Mouse (Mus musculus): ENCODE measurements around the gene Vav3. TPM values are rescaled to one million over a fixed set of nuclear protein-coding genes. Genes with fewer than 3 reads are reported as not detected.

Vav3 gene
- total RNA-seq (2021) (1 to 10 TPM; 4.4 to 5.0 TPM), polyA plus RNA-seq (2012; rRNA removed) (1.7 and 3.5 TPM in 2 replicates)
- long read RNA-seq, full-length matches to known transcripts = 2 of 2 reads
- long read RNA-seq, partial matches to known transcripts = 0 of 2 reads
- long read RNA-seq, other reads (novel, unspliced or antisense) = 0 of 2 reads

GRCm38 (mm10) chr3:109340274-109341070 lies at the start of gene Vav3:
Gene Vav3 (plus strand): TSS chr3:109340653.
- peak within 1 kb of the TSS; percentile 85 for H3K27ac ChIP-seq
- WGBS = under 1% methylated on average over 91 of the region's 92 CpGs
- TF ChIP-seq CTCF (IDR thresholded peaks at IDR 0.05) (no peak), EP300 (IDR thresholded peaks at IDR 0.05; ENCODE audit: insufficient read depth, low read depth, low read length) (no peak), POLR2A (IDR thresholded peaks at IDR 0.05; ENCODE audit: insufficient read depth, low read depth, low read length) (no peak)
- H3K4me1 ChIP-seq (ENCODE audit: control insufficient read depth, insufficient read depth, low read length) = peaks cover 1% of the 10 kb centered on the region; the same call in 1 of the 2 replicates
- peak; percentile 87 for DNase-seq
- H3K79me2 ChIP-seq (replicated peaks; ENCODE audit: control insufficient read depth, insufficient read depth, low read length) = 0 out of 2 replicates have a peak, but pooled peaks cover 2% of the 10 kb centered on the region
- peak within 1 kb of the TSS; percentile 83 for H3K4me3 ChIP-seq
- no peaks in the 10 kb centered on the region for H3K27me3 ChIP-seq (ENCODE audit: control insufficient read depth, insufficient read depth, low read length)
- H3K36me3 ChIP-seq (ENCODE audit: control insufficient read depth, insufficient read depth, low read length) = peaks cover 2% of the 10 kb centered on the region
- intact Hi-C loops (cut with DNase I) = loop anchor here (2.0 to 10.0 kb wide), 6 partner anchors 30 to 316 kb away; partner anchors contain the start of gene Fam102b
- peak within 1 kb of the TSS; percentile 85 for H3K9ac ChIP-seq (ENCODE audit: low read depth, low read length)

- H3K4me3 ChIP-seq = no peak overlapping the region
- no peak for DNase-seq
- intact Hi-C loops (cut with DNase I) = no loop called here
- no peaks in the 10 kb centered on the region for H3K79me2 ChIP-seq (replicated peaks; ENCODE audit: control insufficient read depth, insufficient read depth, low read length)
- H3K4me1 ChIP-seq (ENCODE audit: control insufficient read depth, insufficient read depth, low read length) = no peaks in the 10 kb centered on the region
- WGBS = 58% methylated on average over 6 of the region's 6 CpGs
- no peaks in the 10 kb centered on the region for H3K27me3 ChIP-seq (ENCODE audit: control insufficient read depth, insufficient read depth, low read length)
- no peak overlapping the region for H3K9ac ChIP-seq (ENCODE audit: low read depth, low read length)
- no peak overlapping the region for H3K27ac ChIP-seq
- no peaks in the 10 kb centered on the region for H3K36me3 ChIP-seq (ENCODE audit: control insufficient read depth, insufficient read depth, low read length)
- TF ChIP-seq CTCF (IDR thresholded peaks at IDR 0.05) (no peak), POLR2A (IDR thresholded peaks at IDR 0.05; ENCODE audit: insufficient read depth, low read depth, low read length) (no peak)
These were observed 41.6 kb upstream of the Vav3 start for GRCm38 (mm10) chr3:109298857-109299256.

DNA sequence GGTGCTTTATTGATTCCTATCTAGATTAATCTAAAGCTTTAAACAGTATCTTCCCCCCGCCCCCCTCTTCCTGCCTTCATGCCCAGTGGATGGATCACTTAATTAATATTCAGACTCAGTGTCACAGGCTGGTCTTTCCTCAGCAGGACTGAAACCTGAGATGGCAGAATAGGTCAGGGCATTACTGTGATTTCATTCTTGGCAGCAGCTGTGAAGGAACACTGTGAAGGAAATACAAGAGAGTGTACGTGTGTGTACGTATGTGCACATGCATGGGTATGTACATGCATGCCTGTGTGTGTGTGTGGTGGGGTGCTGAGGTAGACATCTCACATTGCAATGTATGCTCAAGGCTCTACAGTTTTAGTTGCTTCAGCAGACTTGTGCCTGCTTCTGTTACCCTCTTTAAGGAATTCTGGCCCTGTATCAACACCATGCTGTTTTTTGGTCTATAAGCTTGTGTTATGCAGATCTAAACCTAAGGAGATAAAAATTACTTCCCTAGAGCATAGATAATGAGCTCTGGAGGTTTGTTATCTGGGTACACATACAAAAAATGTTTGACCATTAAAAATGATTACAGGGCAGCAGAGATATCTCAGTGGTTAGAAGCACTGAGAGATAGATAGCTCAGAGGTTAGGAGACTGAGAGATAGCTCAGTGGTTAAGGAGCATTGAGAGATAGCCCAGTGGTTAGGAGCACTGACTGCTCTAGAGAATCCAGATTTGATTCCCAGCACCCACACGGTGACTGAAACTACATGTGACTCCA lies 41.0 kb upstream of the Vav3 start:
- intact Hi-C loops (cut with DNase I) = no loop called here
- no peak overlapping the region for H3K4me3 ChIP-seq
- H3K4me1 ChIP-seq (ENCODE audit: control insufficient read depth, insufficient read depth, low read length) = no peaks in the 10 kb centered on the region
- no peak for DNase-seq
- H3K79me2 ChIP-seq (replicated peaks; ENCODE audit: control insufficient read depth, insufficient read depth, low read length) = no peaks in the 10 kb centered on the region
- no peaks in the 10 kb centered on the region for H3K36me3 ChIP-seq (ENCODE audit: control insufficient read depth, insufficient read depth, low read length)
- H3K27me3 ChIP-seq (ENCODE audit: control insufficient read depth, insufficient read depth, low read length) = no peaks in the 10 kb centered on the region
- WGBS = 78% methylated on average over 4 of the region's 4 CpGs
- H3K27ac ChIP-seq = no peak overlapping the region
- H3K9ac ChIP-seq (ENCODE audit: low read depth, low read length) = no peak overlapping the region
- TF ChIP-seq EP300 (IDR thresholded peaks at IDR 0.05; ENCODE audit: insufficient read depth, low read depth, low read length) (no peak), POLR2A (IDR thresholded peaks at IDR 0.05; ENCODE audit: insufficient read depth, low read depth, low read length) (no peak), CTCF (IDR thresholded peaks at IDR 0.05) (no peak)

- Histone ChIP-seq H3K9ac (ENCODE audit: low read depth, low read length) (no peak overlapping the region), H3K4me3 (no peak overlapping the region), H3K36me3 (ENCODE audit: control insufficient read depth, insufficient read depth, low read length) (no peaks in the 10 kb centered on the region), H3K27me3 (ENCODE audit: control insufficient read depth, insufficient read depth, low read length) (no peaks in the 10 kb centered on the region), H3K79me2 (replicated peaks; ENCODE audit: control insufficient read depth, insufficient read depth, low read length) (no peaks in the 10 kb centered on the region), H3K4me1 (ENCODE audit: control insufficient read depth, insufficient read depth, low read length) (no peaks in the 10 kb centered on the region), H3K27ac (no peak overlapping the region)
- WGBS = 50% methylated on average over 2 of the region's 2 CpGs
- no peak for DNase-seq
- TF ChIP-seq POLR2A (IDR thresholded peaks at IDR 0.05; ENCODE audit: insufficient read depth, low read depth, low read length) (no peak), CTCF (IDR thresholded peaks at IDR 0.05) (no peak), EP300 (IDR thresholded peaks at IDR 0.05; ENCODE audit: insufficient read depth, low read depth, low read length) (no peak)
- intact Hi-C loops (cut with DNase I) = no loop called here
These were observed 38.4 kb upstream of the Vav3 start for GRCm38 (mm10) chr3:109302059-109302458.

DNA sequence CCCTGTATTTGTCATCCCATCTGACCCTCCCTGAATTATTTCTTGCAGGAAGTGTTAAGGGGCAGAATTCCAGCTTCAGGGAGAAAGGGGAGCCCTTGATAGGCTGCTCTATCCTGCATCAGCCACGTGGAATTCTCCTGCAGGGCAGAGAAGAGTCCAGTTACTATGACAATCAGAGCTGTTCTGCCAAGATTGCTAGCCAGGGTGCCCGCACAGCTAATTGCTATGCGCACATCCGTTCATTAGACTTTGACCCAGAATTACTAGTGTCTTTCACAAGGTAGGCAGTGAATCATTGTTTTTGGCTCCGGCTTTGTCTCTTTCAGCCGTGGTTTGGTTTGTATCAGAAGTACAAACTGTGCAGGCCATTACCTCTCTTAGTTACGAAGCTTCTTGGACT lies 33.0 kb upstream of the Vav3 start:
- DNase-seq = peak in 1 of 2 experiments; percentile 4
- no peaks in the 10 kb centered on the region for H3K27me3 ChIP-seq (ENCODE audit: control insufficient read depth, insufficient read depth, low read length)
- 70% methylated on average over 7 of the region's 7 CpGs for WGBS
- no peaks in the 10 kb centered on the region for H3K79me2 ChIP-seq (replicated peaks; ENCODE audit: control insufficient read depth, insufficient read depth, low read length)
- H3K9ac ChIP-seq (ENCODE audit: low read depth, low read length) = no peak overlapping the region
- peaks cover 9% of the 10 kb centered on the region for H3K4me1 ChIP-seq (ENCODE audit: control insufficient read depth, insufficient read depth, low read length)
- intact Hi-C loops (cut with DNase I) = no loop called here
- no peak overlapping the region for H3K27ac ChIP-seq
- TF ChIP-seq CTCF (IDR thresholded peaks at IDR 0.05) (no peak), EP300 (IDR thresholded peaks at IDR 0.05; ENCODE audit: insufficient read depth, low read depth, low read length) (no peak), POLR2A (IDR thresholded peaks at IDR 0.05; ENCODE audit: insufficient read depth, low read depth, low read length) (no peak)
- H3K36me3 ChIP-seq (ENCODE audit: control insufficient read depth, insufficient read depth, low read length) = no peaks in the 10 kb centered on the region
- no peak overlapping the region for H3K4me3 ChIP-seq
